Mouse (Mus musculus) thymus, postnatal 0 days (tissue): ENCODE measurements around the gene Nos1. TPM values are rescaled to one million over a fixed set of nuclear protein-coding genes. Genes with fewer than 3 reads are reported as not detected.
A peak's percentile ranks its signal among the peaks of the same experiment; 100 is the strongest.

Experiments used
- DNase-seq: peaks from one replicate; pipeline ENCODE4 v3.0.0-alpha.2; 2015; ENCODE audit warnings: low spot score
- polyA plus RNA-seq: library from polyadenylated mRNA; unstranded; fragments of >200 nt; fragmentation: Nextera tagmentation; extraction: Ambion mirVana; gene quantifications from 2 replicates; pipeline ENCODE4 v1.2.1, GENCODE M21; 2015

Gene Nos1
- 0.05 and 0.10 TPM in 2 replicates for polyA plus RNA-seq

- DNase-seq = no peak
Measured at GRCm38 (mm10) chr5:117780681-117781080, at the start of gene Nos1. Gene Nos1 (plus strand): TSS chr5:117781032.

GRCm38 (mm10) chr5:117731311-117731710 lies 49.5 kb upstream of the Nos1 start:
- DNase-seq = no peak

GRCm38 (mm10) chr5:117744654-117745178 lies 36.1 kb upstream of the Nos1 start:
- DNase-seq = no peak

GRCm38 (mm10) chr5:117749353-117749752 lies 31.5 kb upstream of the Nos1 start:
- no peak for DNase-seq

- DNase-seq = no peak
Measured at GRCm38 (mm10) chr5:117757696-117758482, 22.9 kb upstream of the Nos1 start.

- DNase-seq = no peak
Measured at GRCm38 (mm10) chr5:117761181-117761832, 19.5 kb upstream of the Nos1 start.

GRCm38 (mm10) chr5:117764496-117764895 lies 16.3 kb upstream of the Nos1 start:
- no peak for DNase-seq

GRCm38 (mm10) chr5:117779175-117779574 lies 1.7 kb upstream of the Nos1 start:
- DNase-seq = no peak

- DNase-seq = no peak
Measured at GRCm38 (mm10) chr5:117781178-117781577, 346 bp downstream of the Nos1 start.

GRCm38 (mm10) chr5:117790071-117790470 lies 9.2 kb downstream of the Nos1 start:
- DNase-seq = no peak

- DNase-seq = no peak
Measured at GRCm38 (mm10) chr5:117791875-117792274, 11.0 kb downstream of the Nos1 start.

- DNase-seq = no peak
Measured at GRCm38 (mm10) chr5:117800849-117801248, 20.0 kb downstream of the Nos1 start.

- DNase-seq = no peak
Measured at GRCm38 (mm10) chr5:117802071-117802521, 21.3 kb downstream of the Nos1 start.

- DNase-seq = no peak
Measured at GRCm38 (mm10) chr5:117803551-117803950, 22.7 kb downstream of the Nos1 start.

GRCm38 (mm10) chr5:117810930-117811329 lies 30.1 kb downstream of the Nos1 start:
- DNase-seq = no peak

- DNase-seq = no peak
Measured at GRCm38 (mm10) chr5:117818800-117819199, 38.0 kb downstream of the Nos1 start.

- no peak for DNase-seq
Measured at GRCm38 (mm10) chr5:117820445-117820844, 39.6 kb downstream of the Nos1 start.

GRCm38 (mm10) chr5:117823811-117824210 lies 43.0 kb downstream of the Nos1 start:
- DNase-seq = no peak

- no peak for DNase-seq
Measured at GRCm38 (mm10) chr5:117824486-117824885, 43.7 kb downstream of the Nos1 start.

GRCm38 (mm10) chr5:117825336-117825735 lies 44.5 kb downstream of the Nos1 start:
- DNase-seq = no peak

- DNase-seq = no peak
Measured at GRCm38 (mm10) chr5:117827366-117827765, 46.5 kb downstream of the Nos1 start.

GRCm38 (mm10) chr5:117836930-117837329 lies 56.1 kb downstream of the Nos1 start:
- peak; percentile 45 for DNase-seq
